Mouse (Mus musculus): ENCODE results near the gene Prss21.
A peak's percentile ranks its signal among the peaks of the same experiment; 100 is the strongest.

GRCm38 (mm10) chr17:23828271-23829001, 39.4 kb upstream of the Prss21 start:
- TF ChIP-seq POLR2A (IDR thresholded peaks at IDR 0.05; ENCODE audit: borderline replicate concordance, extremely low read depth, low read depth, low read length), result 0 out of 2 replicates have a peak, but pooled peaks have one; percentile 11
- TF ChIP-seq CTCF (IDR thresholded peaks at IDR 0.05; ENCODE audit: insufficient read depth, low read length), result no peak

Measured in lung, adult 2 months (tissue).